Mouse (Mus musculus): ENCODE results near the gene Larp4b.

The Larp4b gene

DNA sequence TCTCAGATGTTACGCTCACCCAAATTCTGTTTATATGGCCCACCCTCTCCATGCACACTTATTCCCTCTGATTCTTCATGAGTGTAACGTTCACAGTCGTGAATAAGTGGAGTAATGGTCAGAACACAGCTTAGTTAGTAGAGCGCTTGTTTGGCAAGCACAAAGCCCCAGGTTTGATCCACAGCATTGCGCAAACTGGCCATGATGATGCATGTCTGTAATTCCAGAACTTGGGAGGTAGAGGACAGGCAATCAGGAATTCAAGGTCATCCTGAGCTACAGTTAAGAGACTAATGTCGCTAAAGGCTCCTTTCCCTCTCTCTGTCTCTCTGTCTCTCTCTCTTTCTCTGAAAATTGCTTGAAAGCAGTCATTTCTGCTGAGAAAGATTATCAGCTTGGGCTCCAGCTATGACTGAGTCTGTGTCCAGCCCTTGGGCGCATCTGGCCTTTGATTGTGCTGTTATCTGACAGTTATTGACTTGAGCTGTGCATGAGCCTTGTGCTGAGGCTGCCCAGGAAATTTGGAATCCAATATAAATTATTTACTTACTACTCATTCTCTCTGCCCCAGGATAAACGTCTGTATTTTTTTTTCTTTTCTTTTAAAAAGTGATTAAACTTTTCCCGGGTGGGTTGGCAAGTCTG, 129.2 kb downstream of the Larp4b start:
- in situ Hi-C loops (cut with MboI, MseI): no loop called here

Measured in T-helper 17 cell (primary cell).